Mouse (Mus musculus) stomach, postnatal 0 days (tissue): ENCODE data around the gene Traf1.

Source experiments
- CTCF ChIP-seq: IDR thresholded peaks from 2 replicates; pipeline ENCODE4 v1.5.1; 2016; ENCODE audit warnings: antibody characterized with exemption, low read depth, mild to moderate bottlenecking, moderate library complexity
- EP300 ChIP-seq: optimal IDR thresholded peaks from 2 replicates; pipeline ENCODE3; 2016; ENCODE audit warnings: antibody characterized with exemption

DNA sequence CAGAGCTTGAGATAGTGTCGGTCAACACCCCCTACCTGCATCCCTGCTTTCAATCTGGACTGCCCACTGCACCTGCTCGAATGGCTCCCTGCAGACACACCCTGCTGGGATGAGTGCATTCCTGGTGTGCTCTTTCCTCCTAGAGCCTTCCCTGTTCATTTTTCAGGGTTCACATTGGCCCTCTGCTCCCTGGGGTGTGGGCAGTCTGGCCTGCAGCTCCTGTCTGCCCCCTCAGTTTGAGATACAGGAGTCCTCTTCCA lies 46.8 kb downstream of the Traf1 start:
- TF ChIP-seq CTCF: no peak
- no peak for TF ChIP-seq EP300
